16 mouse cellular contexts compared by ENCODE assay signal in the genomic region with DNA sequence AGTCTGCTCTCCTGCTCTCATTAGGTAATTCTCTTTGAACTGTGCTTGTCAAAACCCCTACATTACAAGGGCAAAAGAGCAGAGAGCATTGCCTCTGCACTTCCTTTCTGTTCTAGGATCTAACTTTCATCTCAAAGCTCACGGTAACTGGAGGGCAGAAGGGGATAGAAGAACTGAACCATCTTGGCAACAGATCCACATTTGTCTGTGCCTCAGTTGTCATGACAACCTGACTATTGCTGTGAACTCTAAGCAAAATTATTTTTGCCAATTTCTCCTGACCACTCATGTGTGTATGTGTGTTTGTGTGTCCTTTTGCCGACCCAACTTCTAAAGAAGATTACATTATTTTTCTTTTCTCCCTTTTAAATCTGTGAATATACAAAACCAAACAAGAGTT.
"Had no signal": no experiment of that assay in that cellular context is flagged by ENCODE, and none has a peak within 500 bp of the region (broad histone marks: within the 10 kb centered on the region; RNA-seq: fewer than 3 reads in every experiment).

No protein-coding gene starts in this region.

- DNase-seq: kidney, postnatal 10 days; kidney, postnatal 4 days; liver; liver, embryonic 13.5 days; liver, postnatal 0 days; lung, postnatal 14 days; right cerebral cortex, adult 18-20 months; right cerebral cortex, postnatal 25 days; thymus, postnatal 36 days had no signal

- ATAC-seq: liver, postnatal 0 days had no signal

- H3K9me3 ChIP-seq: limb, embryonic 12.5 days; liver, embryonic 13.5 days; lung, embryonic 15.5 days; megakaryocyte, embryonic 14.5 days; neural tube, embryonic 15.5 days had no signal

- H3K36me3 ChIP-seq: limb, embryonic 12.5 days; liver, embryonic 13.5 days; lung, embryonic 15.5 days; neural tube, embryonic 15.5 days had no signal

- H3K4me3 ChIP-seq: layer of hippocampus, adult 2 months; limb, embryonic 12.5 days; liver, embryonic 13.5 days; lung, embryonic 15.5 days; megakaryocyte, embryonic 14.5 days; myocyte; neural tube, embryonic 15.5 days had no signal

- H3K9ac ChIP-seq: limb, embryonic 12.5 days; liver, embryonic 13.5 days; liver, postnatal 0 days; lung, embryonic 15.5 days; neural tube, embryonic 15.5 days had no signal

- H3K4me2 ChIP-seq: limb, embryonic 12.5 days; liver, embryonic 13.5 days; lung, embryonic 15.5 days; neural tube, embryonic 15.5 days had no signal

- H3K27me3 ChIP-seq: limb, embryonic 12.5 days; liver, embryonic 13.5 days; lung, embryonic 15.5 days; megakaryocyte, embryonic 14.5 days; neural tube, embryonic 15.5 days had no signal

- H3K27ac ChIP-seq: layer of hippocampus, adult 2 months; limb, embryonic 12.5 days; liver, embryonic 13.5 days; lung, embryonic 15.5 days; macrophage; neural tube, embryonic 15.5 days had no signal

- H3K4me1 ChIP-seq: limb, embryonic 12.5 days; liver, embryonic 13.5 days; lung, embryonic 15.5 days; megakaryocyte, embryonic 14.5 days; neural tube, embryonic 15.5 days had no signal
